Mouse (Mus musculus) neural tube, embryonic 13.5 days (tissue): ENCODE data around the gene Crybg3. TPM values are rescaled to one million over a fixed set of nuclear protein-coding genes. Genes with fewer than 3 reads are reported as not detected.
A peak's percentile ranks its signal among the peaks of the same experiment; 100 is the strongest.
"Not testable (repeated sequence)": the region's sequence is repeated elsewhere in the genome, so short reads cannot be mapped to it uniquely, and the experiment has no call there.

ENCODE experiments used
- ATAC-seq: fragments of 200-750 bp; cut with Nextera tagmentation; 2 replicates; pipeline ENCODE4 v1.8.0; 2017; ENCODE audit warnings: low read depth, mild to moderate bottlenecking, moderate TSS enrichment, moderate library complexity
- H3K27ac ChIP-seq: fragments of 300-500 bp; sonication (generic); replicated peaks from 2 replicates; pipeline ENCODE4 v1.5.1; 2015; ENCODE audit warnings: moderate library complexity, mild to moderate bottlenecking, inconsistent platforms
- H3K27me3 ChIP-seq: fragments of 300-500 bp; sonication (generic); 2 replicates; pipeline ENCODE4 v1.6.1; 2015; ENCODE audit warnings: mild to moderate bottlenecking, inconsistent platforms
- H3K36me3 ChIP-seq: fragments of 300-500 bp; sonication (generic); 2 replicates; pipeline ENCODE4 v1.6.1; 2015; ENCODE audit warnings: mild to moderate bottlenecking, inconsistent platforms
- H3K4me1 ChIP-seq: fragments of 300-500 bp; sonication (generic); replicated peaks from 2 replicates; pipeline ENCODE4 v1.6.1; 2015; ENCODE audit warnings: inconsistent platforms
- H3K4me2 ChIP-seq: fragments of 300-500 bp; sonication (generic); 2 replicates; pipeline ENCODE4 v1.6.1; 2015; ENCODE audit warnings: inconsistent platforms, mild to moderate bottlenecking, moderate library complexity
- H3K4me3 ChIP-seq: fragments of 300-500 bp; sonication (generic); 2 replicates; pipeline ENCODE4 v1.5.1; 2015; ENCODE audit warnings: mild to moderate bottlenecking, inconsistent platforms
- H3K9ac ChIP-seq: fragments of 300-500 bp; sonication (generic); 2 replicates; pipeline ENCODE4 v1.6.1; 2015; ENCODE audit warnings: moderate library complexity, mild to moderate bottlenecking, inconsistent platforms
- H3K9me3 ChIP-seq: fragments of 300-500 bp; sonication (generic); 2 replicates; pipeline ENCODE4 v1.6.1; 2016; ENCODE audit warnings: inconsistent platforms
- WGBS: fragments of 180-500 bp; shearing (Covaris S2); methylation state at CpG from one replicate; pipeline ENCODE4 v1.1.7; 2015; 5-methylcytosine and 5-hydroxymethylcytosine counted together
- polyA plus RNA-seq: library from polyadenylated mRNA; unstranded; fragments of >200 nt; fragmentation: Nextera tagmentation; extraction: Ambion mirVana; gene quantifications from 2 replicates; pipeline ENCODE4 v1.2.1, GENCODE M21; 2015

The Crybg3 gene
- polyA plus RNA-seq, 1 experiment from 2014 or later = 3.8 TPM

DNA sequence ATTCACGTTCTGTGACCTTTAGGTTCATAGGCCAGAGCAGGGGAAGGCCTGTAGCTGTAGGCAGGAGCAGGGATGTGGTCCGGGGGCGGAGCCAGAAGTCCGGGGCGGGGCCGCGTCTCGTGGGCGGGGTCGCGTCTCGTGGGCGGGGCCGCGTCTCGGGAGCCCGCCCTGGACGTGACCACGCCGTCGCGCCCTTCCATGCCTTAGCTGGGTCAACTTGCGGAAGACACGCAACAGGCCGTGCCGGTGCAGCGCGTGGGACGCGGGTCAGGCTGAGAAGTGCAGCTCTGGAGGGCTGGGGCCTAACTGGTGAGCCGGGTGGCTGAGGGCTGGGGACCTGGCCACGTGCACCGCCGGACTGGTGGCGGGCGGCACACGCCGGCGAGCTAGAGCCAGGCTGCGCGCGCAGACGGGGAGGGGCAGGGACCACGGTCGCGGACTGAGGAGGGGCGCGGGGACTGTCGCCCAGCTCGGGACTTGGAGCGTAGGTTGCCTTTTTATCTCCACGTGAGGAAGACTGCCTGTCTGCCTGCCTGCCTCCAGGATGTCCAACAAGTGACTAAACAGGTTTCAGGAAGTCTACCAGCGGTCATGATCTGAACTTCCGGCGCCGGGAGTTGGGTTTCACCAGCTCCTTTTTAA, 129.0 kb downstream of the Crybg3 start, which contains the start of gene Riox2:
Gene Riox2, plus strand, starts transcription at position 139 of the 642 bp plus-strand sequence.
- peak within 1 kb of the TSS; percentile 85 for H3K4me2 ChIP-seq
- H3K4me3 ChIP-seq = peak within 1 kb of the TSS; percentile 61
- no peaks in the 10 kb centered on the region for H3K9me3 ChIP-seq
- H3K27me3 ChIP-seq = no peaks in the 10 kb centered on the region
- H3K27ac ChIP-seq = no peak within 1 kb of the TSS
- peak; percentile 95 for ATAC-seq
- peaks cover 13% of the 10 kb centered on the region for H3K4me1 ChIP-seq
- no peaks in the 10 kb centered on the region for H3K36me3 ChIP-seq
- H3K9ac ChIP-seq = peak within 1 kb of the TSS; percentile 67
- 2% methylated on average over 56 of the region's 56 CpGs for WGBS

GRCm38 (mm10) chr16:59469846-59470245, 130.9 kb downstream of the Crybg3 start:
- Histone ChIP-seq H3K4me2 (no peak overlapping the region), H3K36me3 (no peaks in the 10 kb centered on the region), H3K4me3 (no peak overlapping the region), H3K9me3 (no peaks in the 10 kb centered on the region), H3K27me3 (no peaks in the 10 kb centered on the region), H3K9ac (no peak overlapping the region), H3K4me1 (peaks cover 13% of the 10 kb centered on the region), H3K27ac (no peak overlapping the region)
- no peak for ATAC-seq
- WGBS = 88% methylated on average over 1 of the region's 1 CpGs

- Histone ChIP-seq H3K4me1 (peaks cover 5% of the 10 kb centered on the region; the same call in 1 of the 2 replicates), H3K27me3 (no peaks in the 10 kb centered on the region), H3K9ac (no peak overlapping the region), H3K9me3 (no peaks in the 10 kb centered on the region), H3K27ac (no peak overlapping the region; the same call in 1 of the 2 replicates), H3K36me3 (no peaks in the 10 kb centered on the region), H3K4me2 (no peak overlapping the region), H3K4me3 (no peak overlapping the region)
- WGBS = 60% methylated on average over 6 of the region's 6 CpGs
- ATAC-seq = peak; percentile 62
These were observed 136.8 kb downstream of the Crybg3 start for GRCm38 (mm10) chr16:59463973-59464372.

GRCm38 (mm10) chr16:59463567-59463966, 137.2 kb downstream of the Crybg3 start:
- Histone ChIP-seq H3K4me3 (no peak overlapping the region), H3K9ac (no peak overlapping the region), H3K4me1 (peaks cover 5% of the 10 kb centered on the region; the same call in 1 of the 2 replicates), H3K27ac (no peak overlapping the region; the same call in 1 of the 2 replicates), H3K4me2 (no peak overlapping the region), H3K36me3 (no peaks in the 10 kb centered on the region), H3K9me3 (no peaks in the 10 kb centered on the region), H3K27me3 (no peaks in the 10 kb centered on the region)
- ATAC-seq = peak; percentile 96
- 34% methylated on average over 4 of the region's 4 CpGs for WGBS

DNA sequence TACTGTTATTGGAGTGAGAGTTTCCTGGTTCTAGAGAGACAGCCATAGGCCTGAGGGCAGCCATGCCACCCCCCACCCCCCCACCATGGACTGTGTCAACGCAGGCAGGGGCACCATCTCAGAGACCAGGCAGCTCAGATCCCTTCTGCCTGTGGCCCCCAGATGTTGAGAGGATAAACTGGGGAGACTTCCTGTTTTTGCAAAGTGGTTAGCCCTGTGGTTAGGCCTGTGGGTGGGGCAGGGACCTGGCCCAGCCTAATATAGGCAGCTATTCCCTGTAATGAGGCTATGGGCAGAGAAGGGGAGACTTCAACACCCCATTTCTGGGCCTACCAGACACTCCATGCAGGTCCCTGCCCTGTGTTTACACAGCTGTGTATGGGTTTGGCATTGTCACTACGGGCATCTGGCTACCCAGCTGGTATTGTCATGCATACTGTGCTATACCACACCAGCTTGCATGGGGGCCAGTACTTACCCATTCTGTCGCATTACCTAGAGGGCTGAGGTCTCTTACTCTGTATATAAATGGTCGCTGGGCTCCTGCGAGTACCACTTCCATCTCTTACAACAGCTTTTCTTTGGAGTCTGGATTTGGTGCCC, 141.4 kb downstream of the Crybg3 start:
- WGBS = 82% methylated on average over 5 of the region's 5 CpGs
- H3K27ac ChIP-seq, H3K4me3 ChIP-seq, H3K9me3 ChIP-seq, H3K36me3 ChIP-seq, ATAC-seq, H3K4me1 ChIP-seq, H3K4me2 ChIP-seq, H3K9ac ChIP-seq, H3K27me3 ChIP-seq: not testable (repeated sequence)

DNA sequence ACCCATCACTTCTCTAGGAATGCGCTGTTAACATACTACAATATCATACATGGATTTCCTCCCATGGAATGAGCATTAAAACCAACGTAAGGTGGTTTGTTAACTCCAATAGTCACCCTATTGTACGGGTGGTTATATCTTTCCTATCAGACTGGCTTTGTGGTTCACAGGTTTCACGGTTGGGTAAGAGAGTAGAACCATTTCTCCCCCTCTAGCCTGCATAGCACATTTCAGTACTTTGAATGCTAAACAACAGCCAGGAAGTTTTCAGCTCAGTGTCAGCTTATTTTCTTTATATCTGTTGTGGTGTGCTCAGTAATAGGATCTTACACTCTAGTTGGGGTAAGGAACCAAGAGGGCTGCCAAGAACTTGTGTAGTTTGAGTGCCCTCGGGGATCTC, 149.0 kb downstream of the Crybg3 start:
- WGBS = 88% methylated on average over 5 of the region's 5 CpGs
- no peaks in the 10 kb centered on the region for H3K4me1 ChIP-seq
- no peak overlapping the region for H3K9ac ChIP-seq
- H3K36me3 ChIP-seq = no peaks in the 10 kb centered on the region
- no peak overlapping the region for H3K27ac ChIP-seq
- no peak overlapping the region for H3K4me2 ChIP-seq
- no peak overlapping the region for H3K4me3 ChIP-seq
- no peak for ATAC-seq
- no peaks in the 10 kb centered on the region for H3K9me3 ChIP-seq
- no peaks in the 10 kb centered on the region for H3K27me3 ChIP-seq

DNA sequence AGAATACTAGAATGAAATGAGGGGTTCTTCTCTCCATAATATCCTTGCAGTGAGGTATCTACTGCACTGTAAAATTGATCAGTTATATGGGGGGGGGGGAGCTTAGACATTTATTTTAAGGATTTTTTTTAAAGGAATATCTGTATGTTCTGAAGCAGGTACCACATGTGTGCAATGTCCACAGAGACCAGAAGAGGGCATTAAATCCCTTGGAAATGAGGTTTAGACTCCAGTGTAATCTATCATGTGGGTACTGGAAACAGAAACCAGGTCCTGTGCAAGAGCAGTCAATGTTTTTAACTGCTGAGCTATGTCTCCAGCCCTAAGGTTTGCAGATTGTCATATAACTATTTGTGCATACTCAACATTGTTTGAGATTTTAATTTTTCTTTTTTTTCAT, 151.7 kb downstream of the Crybg3 start:
- H3K27ac ChIP-seq = no peak overlapping the region
- H3K36me3 ChIP-seq = no peaks in the 10 kb centered on the region
- no peak overlapping the region for H3K4me2 ChIP-seq
- H3K9me3 ChIP-seq = no peaks in the 10 kb centered on the region
- H3K27me3 ChIP-seq = no peaks in the 10 kb centered on the region
- no peak overlapping the region for H3K9ac ChIP-seq
- ATAC-seq = no peak
- no peak overlapping the region for H3K4me3 ChIP-seq
- H3K4me1 ChIP-seq = 0 out of 2 replicates have a peak, but pooled peaks cover 5% of the 10 kb centered on the region

DNA sequence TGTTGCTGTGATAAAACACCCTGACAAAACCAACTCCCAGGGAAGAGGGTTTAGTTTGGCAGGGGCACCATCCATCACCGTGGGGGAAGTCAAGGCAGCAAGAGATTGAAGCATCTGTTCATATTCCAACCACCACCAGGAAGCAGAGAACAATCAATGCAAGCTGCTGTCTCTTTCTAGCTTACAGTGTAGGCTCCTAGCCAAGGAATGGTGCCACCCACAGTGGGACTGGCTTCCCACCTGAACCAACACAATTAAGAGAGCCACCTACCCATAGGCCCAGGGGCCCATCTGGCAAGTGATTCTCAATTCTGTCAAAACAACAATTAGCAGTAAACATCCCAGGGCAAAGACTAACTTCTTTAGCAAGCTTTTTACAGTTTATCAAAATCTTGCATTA, 152.6 kb downstream of the Crybg3 start:
- Histone ChIP-seq H3K27me3 (no peaks in the 10 kb centered on the region), H3K36me3 (no peaks in the 10 kb centered on the region), H3K4me3 (no peak overlapping the region), H3K4me2 (no peak overlapping the region), H3K9me3 (no peaks in the 10 kb centered on the region), H3K9ac (no peak overlapping the region), H3K27ac (no peak overlapping the region), H3K4me1 (0 out of 2 replicates have a peak, but pooled peaks cover 5% of the 10 kb centered on the region)
- 91% methylated on average over 1 of the region's 1 CpGs for WGBS
- no peak for ATAC-seq

GRCm38 (mm10) chr16:59444880-59445559, 155.8 kb downstream of the Crybg3 start:
- no peaks in the 10 kb centered on the region for H3K27me3 ChIP-seq
- peak; percentile 79 for ATAC-seq
- 42% methylated on average over 7 of the region's 7 CpGs for WGBS
- no peak overlapping the region for H3K9ac ChIP-seq
- H3K36me3 ChIP-seq = no peaks in the 10 kb centered on the region
- no peak overlapping the region for H3K27ac ChIP-seq
- no peak overlapping the region for H3K4me2 ChIP-seq
- H3K4me3 ChIP-seq = no peak overlapping the region
- H3K9me3 ChIP-seq = no peaks in the 10 kb centered on the region
- H3K4me1 ChIP-seq = 0 out of 2 replicates have a peak, but pooled peaks cover 5% of the 10 kb centered on the region

Other genes with a start within 250 kb of the Crybg3 start
- gene Olfr209, start 237.0 kb downstream of the Crybg3 start, polyA plus RNA-seq = not detected in 2 replicates
- gene Gabrr3, start 193.6 kb downstream of the Crybg3 start, polyA plus RNA-seq = 0.07 TPM in 1 of 2 replicates, not detected in the other
- gene Riox2, start 129.2 kb downstream of the Crybg3 start, polyA plus RNA-seq = 13.7 and 14.5 TPM in 2 replicates
- 46.7 and 48.8 TPM in 2 replicates for gene Arl6, start 38.4 kb upstream of the Crybg3 start, polyA plus RNA-seq